Mouse (Mus musculus) brain, embryonic 14.5 days (tissue): ENCODE data around the gene Pigo. TPM values are rescaled to one million over a fixed set of nuclear protein-coding genes. Genes with fewer than 3 reads are reported as not detected.
"Not testable (repeated sequence)": the region's sequence is repeated elsewhere in the genome, so short reads cannot be mapped to it uniquely, and the experiment has no call there.

Experiments
- DNase-seq: peaks from one replicate; pipeline ENCODE4 v3.0.0-alpha.2; 2011; ENCODE audit warnings: low read depth
- CTCF ChIP-seq: fragments of 200-500 bp; IDR thresholded peaks from 2 replicates; pipeline ENCODE4 v1.5.1; 2012; ENCODE audit warnings: inconsistent platforms, mild to moderate bottlenecking, moderate library complexity, borderline replicate concordance; ENCODE audit not compliant: insufficient read depth, insufficient read length; ENCODE audit errors: extremely low read depth
- POLR2A ChIP-seq: fragments of 200-500 bp; IDR thresholded peaks from 2 replicates; pipeline ENCODE4 v1.6.1; 2012; ENCODE audit warnings: mild to moderate bottlenecking, inconsistent platforms, borderline replicate concordance; ENCODE audit not compliant: poor library complexity, insufficient read depth, insufficient read length, severe bottlenecking; ENCODE audit errors: extremely low read depth
- polyA plus RNA-seq: library from polyadenylated mRNA; depleted of rRNA; stranded (reverse); fragments of >200 nt; gene quantifications from 2 replicates; pipeline ENCODE4 v1.2.3, GENCODE M21; 2012; rRNA removed

The Pigo gene
- polyA plus RNA-seq, 1 experiment, result 34.9 TPM

- TF ChIP-seq POLR2A (peak; percentile 13; the same call in 1 of the 2 replicates), CTCF (no peak)
- DNase-seq, result peak; percentile 93
These were observed 15.2 kb downstream of the Pigo start, which contains the start of gene Fancg for GRCm38 (mm10) chr4:43010161-43011038. Gene Fancg (minus strand): TSS chr4:43010506.

GRCm38 (mm10) chr4:43005765-43006164, 19.9 kb downstream of the Pigo start:
- peak; percentile 37 for DNase-seq
- TF ChIP-seq POLR2A, result no peak
- TF ChIP-seq CTCF, result peak; percentile 25; the same call in 1 of the 2 replicates

- no peak for TF ChIP-seq POLR2A
- TF ChIP-seq CTCF, result no peak
- no peak for DNase-seq
These were observed 20.7 kb downstream of the Pigo start for GRCm38 (mm10) chr4:43004951-43005350.

GRCm38 (mm10) chr4:43002756-43003439, 22.7 kb downstream of the Pigo start:
- TF ChIP-seq POLR2A (no peak), CTCF (no peak)
- DNase-seq, result no peak

GRCm38 (mm10) chr4:43001272-43001671, 24.3 kb downstream of the Pigo start:
- DNase-seq, result no peak
- no peak for TF ChIP-seq CTCF
- TF ChIP-seq POLR2A, result no peak

- TF ChIP-seq POLR2A, result peak; percentile 39; the same call in 1 of the 2 replicates
- DNase-seq, result peak; percentile 100
These were observed 25.3 kb downstream of the Pigo start, which contains the start of gene Vcp for GRCm38 (mm10) chr4:43000141-43000986. Gene Vcp (minus strand): TSS chr4:43000507.

- TF ChIP-seq CTCF (0 out of 2 replicates have a peak, but pooled peaks have one; percentile 14), POLR2A (no peak)
These were observed 26.0 kb downstream of the Pigo start for GRCm38 (mm10) chr4:42999451-43000140.

GRCm38 (mm10) chr4:42998022-42998421, 27.6 kb downstream of the Pigo start:
- DNase-seq, result no peak
- no peak for TF ChIP-seq POLR2A
- no peak for TF ChIP-seq CTCF

More at GRCm38 (mm10) chr4:42999451-43000140, 26.0 kb downstream of the Pigo start:
- DNase-seq, result peak; percentile 85

- TF ChIP-seq POLR2A (no peak), CTCF (no peak)
- DNase-seq, result no peak
These were observed 37.3 kb downstream of the Pigo start for GRCm38 (mm10) chr4:42988296-42988695.

- not testable (repeated sequence) for DNase-seq
These were observed 45.2 kb downstream of the Pigo start for GRCm38 (mm10) chr4:42980467-42980866.

- TF ChIP-seq CTCF (no peak; the same call in 1 of the 2 replicates), POLR2A (no peak)
- no peak for DNase-seq
These were observed 47.6 kb downstream of the Pigo start for GRCm38 (mm10) chr4:42978062-42978461.

GRCm38 (mm10) chr4:42973868-42974267, 51.8 kb downstream of the Pigo start:
- no peak for TF ChIP-seq POLR2A
- no peak for TF ChIP-seq CTCF
- no peak for DNase-seq

GRCm38 (mm10) chr4:42972952-42973351, 52.7 kb downstream of the Pigo start:
- no peak for DNase-seq
- no peak for TF ChIP-seq POLR2A
- TF ChIP-seq CTCF, result no peak

- no peak for TF ChIP-seq CTCF
- no peak for TF ChIP-seq POLR2A
- no peak for DNase-seq
These were observed 56.3 kb downstream of the Pigo start, which contains the start of gene 1700022I11Rik for GRCm38 (mm10) chr4:42969304-42969703. Gene 1700022I11Rik (plus strand): TSS chr4:42969604.

Other genes with a start within 250 kb of the Pigo start
- 0.03 TPM in 1 of 2 replicates, not detected in the other for gene Fam205a1, start 171.9 kb downstream of the Pigo start, polyA plus RNA-seq
- gene Gm12394, start 169.0 kb downstream of the Pigo start, polyA plus RNA-seq, result 0.01 and 0.05 TPM in 2 replicates
- gene Fam205c, start 151.6 kb downstream of the Pigo start, polyA plus RNA-seq, result not detected in 2 replicates
- 42.3 and 58.2 TPM in 2 replicates for gene Phf24, start 109.2 kb downstream of the Pigo start, polyA plus RNA-seq
- 72.1 and 101 TPM in 2 replicates for gene Dnajb5, start 76.0 kb downstream of the Pigo start, polyA plus RNA-seq
- not detected in 2 replicates for gene 1700022I11Rik, start 56.2 kb downstream of the Pigo start, polyA plus RNA-seq
- 203 and 264 TPM in 2 replicates for gene Vcp, start 25.3 kb downstream of the Pigo start, polyA plus RNA-seq
- gene Fancg, start 15.3 kb downstream of the Pigo start, polyA plus RNA-seq, result 26.9 and 44.7 TPM in 2 replicates
- 106 and 168 TPM in 2 replicates for gene Stoml2, start 5.9 kb upstream of the Pigo start, polyA plus RNA-seq
- gene Fam214b, start 20.4 kb upstream of the Pigo start, polyA plus RNA-seq, result 38.3 and 51.3 TPM in 2 replicates
- gene Unc13b, start 33.1 kb upstream of the Pigo start, polyA plus RNA-seq, result 51.3 and 65.5 TPM in 2 replicates
- 0.63 and 0.88 TPM in 2 replicates for gene Atp8b5, start 241.3 kb upstream of the Pigo start, polyA plus RNA-seq